Comparison of ENCODE assay signal across 9 mouse cellular contexts in the genomic region with DNA sequence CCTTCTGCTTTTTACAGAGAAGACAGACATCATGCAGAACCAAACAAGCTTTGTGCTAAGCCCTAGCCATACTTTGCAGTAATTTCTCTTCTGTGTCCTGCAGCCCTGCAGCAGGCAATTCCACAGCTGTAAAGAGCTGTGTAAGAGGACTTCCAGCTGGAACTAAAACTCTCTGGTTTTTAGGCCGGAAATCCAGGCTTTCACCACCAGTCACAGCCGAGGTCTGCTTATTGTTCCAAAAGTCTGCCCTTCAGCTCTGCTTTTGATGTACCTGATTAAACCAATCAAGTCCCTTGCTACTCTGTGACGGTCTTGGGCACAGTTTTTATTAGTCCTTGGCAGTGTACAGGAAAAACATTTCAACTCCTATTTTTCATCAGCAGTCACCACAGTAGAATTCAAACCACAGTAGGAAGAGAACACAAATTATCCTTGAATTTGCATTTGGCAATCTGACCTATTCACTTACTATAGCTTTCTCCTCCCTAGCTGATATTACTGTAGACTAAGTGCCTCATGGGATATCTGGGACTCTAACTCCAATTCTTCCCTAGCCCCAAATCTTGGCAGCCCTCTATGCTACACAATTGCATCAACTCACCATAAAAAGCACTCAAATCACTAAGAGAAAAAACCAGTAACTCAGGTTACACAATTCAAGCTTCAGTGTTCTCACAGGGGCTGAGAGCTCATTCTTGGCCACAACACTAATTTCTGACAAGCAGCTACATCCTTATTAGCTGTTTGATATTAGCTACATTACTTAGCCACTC. TPM values are rescaled to one million over a fixed set of nuclear protein-coding genes. Genes with fewer than 3 reads are reported as not detected.
DNase-seq lines count a peak whose midpoint lies in the region; ATAC-seq and TF ChIP-seq lines count a peak whose summit lies in the region.
"Had no signal": no experiment of that assay in that cellular context is flagged by ENCODE, and none has a peak within 500 bp of the region (broad histone marks: within the 10 kb centered on the region; RNA-seq: fewer than 3 reads in every experiment).

No protein-coding gene starts in this region.

- H3K36me3 ChIP-seq in heart, embryonic 11.5 days (ENCODE audit: control insufficient read depth, insufficient read depth, low read length): peaks cover 3% of the 10 kb centered on the region; the same call in 1 of the 2 replicates
- H3K36me3 ChIP-seq in limb, embryonic 14.5 days (ENCODE audit: control insufficient read depth, insufficient read depth, low read length): no peaks in the 10 kb centered on the region
- H3K36me3 ChIP-seq in hindbrain, embryonic 14.5 days (replicated peaks; ENCODE audit: control insufficient read depth, insufficient read depth): no peaks in the 10 kb centered on the region
- H3K36me3 ChIP-seq: hindbrain, embryonic 12.5 days had no signal

- whole genome bisulfite sequencing in heart, embryonic 11.5 days (ENCODE audit: insufficient replicate concordance): 13% methylated on average over 3 of the region's 3 CpGs
- WGBS in limb, embryonic 14.5 days: 14% methylated on average over 3 of the region's 3 CpGs
- WGBS in hindbrain, embryonic 14.5 days: 52% methylated on average over 3 of the region's 3 CpGs

- H3K9me3 ChIP-seq in heart, embryonic 11.5 days (replicated peaks; ENCODE audit: control insufficient read depth, low read length): no peaks in the 10 kb centered on the region
- no peaks in the 10 kb centered on the region for H3K9me3 ChIP-seq in limb, embryonic 14.5 days (ENCODE audit: control insufficient read depth, low read length)
- no peaks in the 10 kb centered on the region for H3K9me3 ChIP-seq in hindbrain, embryonic 14.5 days (ENCODE audit: control insufficient read depth, low read length)
- H3K9me3 ChIP-seq: hindbrain, embryonic 12.5 days had no signal

- peak overlapping the region; percentile 73 for H3K27ac ChIP-seq in heart, embryonic 11.5 days (ENCODE audit: low read depth, low read length)
- H3K27ac ChIP-seq in limb, embryonic 14.5 days (replicated peaks; ENCODE audit: low read depth, low read length): peak overlapping the region; percentile 53; the same call in 1 of the 2 replicates
- no peak overlapping the region for H3K27ac ChIP-seq in hindbrain, embryonic 14.5 days
- H3K27ac ChIP-seq: hindbrain, embryonic 12.5 days had no signal

- H3K27me3 ChIP-seq in heart, embryonic 11.5 days (ENCODE audit: control insufficient read depth, insufficient read depth, low read length): no peaks in the 10 kb centered on the region
- H3K27me3 ChIP-seq in limb, embryonic 14.5 days (ENCODE audit: control insufficient read depth, insufficient read depth, low read length): no peaks in the 10 kb centered on the region
- no peaks in the 10 kb centered on the region for H3K27me3 ChIP-seq in hindbrain, embryonic 14.5 days (ENCODE audit: control insufficient read depth, insufficient read depth, low read length)
- H3K27me3 ChIP-seq: hindbrain, embryonic 12.5 days had no signal

- no peak overlapping the region for H3K9ac ChIP-seq in heart, embryonic 11.5 days (ENCODE audit: low read depth, low read length)
- H3K9ac ChIP-seq in limb, embryonic 14.5 days (ENCODE audit: low read depth, low read length, severe bottlenecking): no peak overlapping the region
- no peak overlapping the region for H3K9ac ChIP-seq in hindbrain, embryonic 14.5 days
- H3K9ac ChIP-seq: hindbrain, embryonic 12.5 days had no signal

- peaks cover 22% of the 10 kb centered on the region for H3K4me1 ChIP-seq in heart, embryonic 11.5 days (ENCODE audit: control insufficient read depth, insufficient read depth, low read length)
- H3K4me1 ChIP-seq in limb, embryonic 14.5 days (ENCODE audit: control insufficient read depth, insufficient read depth, low read length): peaks cover 20% of the 10 kb centered on the region
- peaks cover 33% of the 10 kb centered on the region for H3K4me1 ChIP-seq in hindbrain, embryonic 14.5 days (replicated peaks; ENCODE audit: control insufficient read depth, insufficient read depth, low read length)

- peak; percentile 37; the same call in 1 of the 2 replicates for ATAC-seq in heart, embryonic 11.5 days (replicated peaks; ENCODE audit: insufficient number of reproducible peaks, low FRiP score, low TSS enrichment)
- ATAC-seq in limb, embryonic 14.5 days (ENCODE audit: low FRiP score, low read depth): peak; percentile 14; the same call in 1 of the 2 replicates
- no peak for ATAC-seq in megakaryocyte-erythroid progenitor cell, adult 5-6 weeks (replicated peaks; ENCODE audit: low FRiP score, low TSS enrichment, poor library complexity, severe bottlenecking)
- ATAC-seq in hindbrain, embryonic 14.5 days (ENCODE audit: low FRiP score): no peak

- TF ChIP-seq POLR2A in limb, embryonic 14.5 days (IDR thresholded peaks at IDR 0.05; ENCODE audit: borderline replicate concordance, extremely low read depth, insufficient read depth, insufficient read length): no peak

- H3K4me2 ChIP-seq in heart, embryonic 11.5 days: peak overlapping the region; percentile 27; the same call in 1 of the 2 replicates
- H3K4me2 ChIP-seq in limb, embryonic 14.5 days (replicated peaks; ENCODE audit: low read depth, low read length, severe bottlenecking): no peak overlapping the region
- H3K4me2 ChIP-seq in hindbrain, embryonic 14.5 days (replicated peaks): no peak overlapping the region

- no peak overlapping the region for H3K4me3 ChIP-seq in heart, embryonic 11.5 days (ENCODE audit: low read depth, low read length)
- H3K4me3 ChIP-seq in limb, embryonic 14.5 days (replicated peaks; ENCODE audit: low read length): no peak overlapping the region
- no peak overlapping the region for H3K4me3 ChIP-seq in hindbrain, embryonic 14.5 days (replicated peaks; ENCODE audit: low read length)

- DNase-seq in urinary bladder, postnatal 14 days (ENCODE audit: low spot score): peak; percentile 6
- no peak for DNase-seq in urinary bladder, postnatal 10 days (ENCODE audit: low spot score)
- DNase-seq in limb, embryonic 14.5 days (ENCODE audit: low spot score): peak; percentile 51
- DNase-seq in cerebellum, adult 11-12 months: no peak
- DNase-seq in frontal cortex, postnatal 14 days (ENCODE audit: low spot score in 2 of 2): no peak
- no peak for DNase-seq in hindbrain, embryonic 14.5 days (ENCODE audit: low spot score)

RNA-seq across cellular contexts. Expression of a gene that starts 14.2 kb away (rescaled TPM):
- 105 and 117 TPM in 2 replicates for polyA plus RNA-seq in heart, embryonic 11.5 days (2014; fragmentation: Nextera tagmentation; extraction: Ambion mirVana)
- 170 and 245 TPM in 2 replicates for polyA plus RNA-seq in limb, embryonic 14.5 days (2012; rRNA removed)
- polyA plus RNA-seq in limb, embryonic 14.5 days (2014; fragmentation: Nextera tagmentation; extraction: Ambion mirVana): 108 and 112 TPM in 2 replicates
- 66.1 and 69.9 TPM in 2 replicates for total RNA-seq in megakaryocyte-erythroid progenitor cell, adult 5-6 weeks (2014; fragmentation: Nextera tagmentation)
- total RNA-seq in megakaryocyte-erythroid progenitor cell, adult 5-6 weeks (2017): 39.0 and 74.5 TPM in 2 replicates
- polyA plus RNA-seq in hindbrain, embryonic 14.5 days (2014; fragmentation: Nextera tagmentation; extraction: Ambion mirVana): 95.9 and 96.4 TPM in 2 replicates

RNA-seq across cellular contexts. Expression of a gene that starts 37.4 kb away (rescaled TPM):
- 1.2 and 1.6 TPM in 2 replicates for polyA plus RNA-seq in heart, embryonic 11.5 days (2014; fragmentation: Nextera tagmentation; extraction: Ambion mirVana)
- polyA plus RNA-seq in limb, embryonic 14.5 days (2012; rRNA removed): 0.75 and 0.77 TPM in 2 replicates
- polyA plus RNA-seq in limb, embryonic 14.5 days (2014; fragmentation: Nextera tagmentation; extraction: Ambion mirVana): 0.55 and 0.57 TPM in 2 replicates
- not detected in 2 replicates for total RNA-seq in megakaryocyte-erythroid progenitor cell, adult 5-6 weeks (2014; fragmentation: Nextera tagmentation)
- total RNA-seq in megakaryocyte-erythroid progenitor cell, adult 5-6 weeks (2017): not detected in 2 replicates
- polyA plus RNA-seq in hindbrain, embryonic 14.5 days (2014; fragmentation: Nextera tagmentation; extraction: Ambion mirVana): 26.2 and 29.6 TPM in 2 replicates

Comparison
In these comparisons a context has a peak if more than half of its experiments do, and no peak if none do; other contexts are left out.
1. DNase-seq: peak in urinary bladder, postnatal 14 days (single experiment) and limb, embryonic 14.5 days (single experiment); none in urinary bladder, postnatal 10 days (single experiment), cerebellum, adult 11-12 months (single experiment), frontal cortex, postnatal 14 days (0 of 2) and hindbrain, embryonic 14.5 days (single experiment).
2. ATAC-seq: peak in heart, embryonic 11.5 days (single experiment) and limb, embryonic 14.5 days (single experiment); none in megakaryocyte-erythroid progenitor cell, adult 5-6 weeks (single experiment) and hindbrain, embryonic 14.5 days (single experiment).
3. RNA of a gene that starts 37.4 kb away (polyA plus RNA-seq): 26.2 to 29.6 TPM in hindbrain, embryonic 14.5 days; 1.2 to 1.6 TPM in heart, embryonic 11.5 days and 0.55 to 0.77 TPM in limb, embryonic 14.5 days; every median in the first group is over 10 times any median in the second.